Mouse (Mus musculus) limb, embryonic 14.5 days (tissue): ENCODE results near the gene Ndufa9. TPM values are rescaled to one million over a fixed set of nuclear protein-coding genes. Genes with fewer than 3 reads are reported as not detected.

Experiments
- ATAC-seq: fragments of 200-750 bp; cut with Nextera tagmentation; 2 replicates; pipeline ENCODE4 v1.8.0; 2017; ENCODE audit warnings: low read depth, moderate number of reproducible peaks, moderate TSS enrichment; ENCODE audit not compliant: low FRiP score
- DNase-seq: peaks from one replicate; pipeline ENCODE4 v3.0.0-alpha.2; 2015; ENCODE audit warnings: low spot score
- H3K27ac ChIP-seq: fragments of 300-500 bp; sonication (generic); replicated peaks from 2 replicates; pipeline ENCODE4 v1.5.1; 2014; ENCODE audit warnings: low read depth, mild to moderate bottlenecking, low read length, moderate library complexity, mixed read lengths
- H3K27me3 ChIP-seq: fragments of 300-500 bp; sonication (generic); 2 replicates; pipeline ENCODE4 v1.6.1; 2014; ENCODE audit warnings: low read length, mixed read lengths; ENCODE audit not compliant: control insufficient read depth, insufficient read depth
- H3K36me3 ChIP-seq: fragments of 300-500 bp; sonication (generic); 2 replicates; pipeline ENCODE4 v1.6.1; 2014; ENCODE audit warnings: mild to moderate bottlenecking, low read length, moderate library complexity, mixed read lengths; ENCODE audit not compliant: control insufficient read depth, insufficient read depth
- H3K4me1 ChIP-seq: fragments of 300-500 bp; sonication (generic); 2 replicates; pipeline ENCODE4 v1.6.1; 2014; ENCODE audit warnings: antibody characterized with exemption, low read length, mixed read lengths; ENCODE audit not compliant: control insufficient read depth, insufficient read depth
- H3K4me2 ChIP-seq: fragments of 300-500 bp; sonication (generic); replicated peaks from 2 replicates; pipeline ENCODE4 v1.6.1; 2014; ENCODE audit warnings: low read depth, mild to moderate bottlenecking, low read length, moderate library complexity; ENCODE audit not compliant: severe bottlenecking
- H3K4me3 ChIP-seq: fragments of 300-500 bp; sonication (generic); replicated peaks from 2 replicates; pipeline ENCODE4 v1.5.1; 2014; ENCODE audit warnings: low read length
- H3K9ac ChIP-seq: fragments of 300-500 bp; sonication (generic); 2 replicates; pipeline ENCODE4 v1.6.1; 2014; ENCODE audit warnings: mild to moderate bottlenecking, low read depth, low read length, moderate library complexity; ENCODE audit not compliant: severe bottlenecking
- H3K9me3 ChIP-seq: fragments of 300-500 bp; sonication (generic); 2 replicates; pipeline ENCODE4 v1.6.1; 2016; ENCODE audit warnings: low read length; ENCODE audit not compliant: control insufficient read depth
- POLR2A ChIP-seq: fragments of 200-500 bp; IDR thresholded peaks from 2 replicates; pipeline ENCODE4 v1.8.0; 2012; ENCODE audit warnings: inconsistent platforms, mild to moderate bottlenecking, moderate library complexity, borderline replicate concordance; ENCODE audit not compliant: insufficient read depth, insufficient read length; ENCODE audit errors: extremely low read depth
- WGBS: fragments of 180-500 bp; shearing (Covaris S2); extraction: QIAGEN DNeasy Blood & Tissue Kit; methylation state at CpG from one replicate; pipeline ENCODE4 v1.1.7; 2014; 5-methylcytosine and 5-hydroxymethylcytosine counted together
- polyA plus RNA-seq, 2 experiments: library from polyadenylated mRNA; depleted of rRNA in 1 of 2; stranded (reverse) in 1 of 2; unstranded in 1 of 2; fragments of >200 nt; fragmentation: Nextera tagmentation in 1 of 2; extraction: Ambion mirVana in 1 of 2; gene quantifications; 2 replicates each; pipeline versions ENCODE4 v1.2.1 to v1.2.3; 2012 to 2014

Gene Ndufa9
- 84.8 and 87.7 TPM in 2 replicates for polyA plus RNA-seq (2012; rRNA removed)
- 177 and 186 TPM in 2 replicates for polyA plus RNA-seq (2014; fragmentation: Nextera tagmentation; extraction: Ambion mirVana)

- Histone ChIP-seq H3K9me3 (no peaks in the 10 kb centered on the region), H3K4me2 (peak within 1 kb of the TSS; percentile 79), H3K27me3 (no peaks in the 10 kb centered on the region), H3K36me3 (peaks cover 8% of the 10 kb centered on the region; the same call in 1 of the 2 replicates), H3K4me1 (peaks cover 13% of the 10 kb centered on the region), H3K27ac (no peak within 1 kb of the TSS), H3K9ac (peak within 1 kb of the TSS; percentile 85), H3K4me3 (peak within 1 kb of the TSS; percentile 85)
- ATAC-seq (peak; percentile 92), DNase-seq (peak; percentile 91)
- TF ChIP-seq POLR2A, result peak; percentile 57; the same call in 1 of the 2 replicates
- WGBS, result 8% methylated on average over 46 of the region's 46 CpGs
These were observed at the start of gene Ndufa9 for GRCm38 (mm10) chr6:126848712-126849704. Gene Ndufa9, minus strand, starts transcription at chr6:126849136.

GRCm38 (mm10) chr6:126877118-126877517 lies 28.2 kb upstream of the Ndufa9 start:
- Histone ChIP-seq H3K9ac (no peak overlapping the region), H3K9me3 (no peaks in the 10 kb centered on the region), H3K36me3 (no peaks in the 10 kb centered on the region), H3K4me1 (no peaks in the 10 kb centered on the region), H3K4me3 (no peak overlapping the region), H3K27me3 (no peaks in the 10 kb centered on the region), H3K4me2 (no peak overlapping the region), H3K27ac (no peak overlapping the region)
- TF ChIP-seq POLR2A, result no peak
- DNase-seq, result no peak
- 73% methylated on average over 8 of the region's 8 CpGs for WGBS
- no peak for ATAC-seq

- ATAC-seq (no peak), DNase-seq (no peak)
- H3K4me1 ChIP-seq, result peaks cover 9% of the 10 kb centered on the region
- H3K9me3 ChIP-seq, result no peaks in the 10 kb centered on the region
- no peaks in the 10 kb centered on the region for H3K27me3 ChIP-seq
- no peak within 1 kb of the TSS for H3K27ac ChIP-seq
- no peak within 1 kb of the TSS for H3K9ac ChIP-seq
- H3K4me3 ChIP-seq, result no peak within 1 kb of the TSS
- H3K36me3 ChIP-seq, result no peaks in the 10 kb centered on the region
- H3K4me2 ChIP-seq, result no peak within 1 kb of the TSS
- no peak for TF ChIP-seq POLR2A
These were observed 3.9 kb upstream of the Ndufa9 start, which contains the start of gene Akap3 for GRCm38 (mm10) chr6:126852881-126853280. Gene Akap3, plus strand, starts transcription at chr6:126853098.

GRCm38 (mm10) chr6:126836628-126837027 lies 12.3 kb downstream of the Ndufa9 start:
- Histone ChIP-seq H3K9ac (no peak overlapping the region), H3K4me3 (no peak overlapping the region), H3K4me1 (no peaks in the 10 kb centered on the region), H3K9me3 (no peaks in the 10 kb centered on the region), H3K4me2 (no peak overlapping the region), H3K36me3 (peaks cover 92% of the 10 kb centered on the region), H3K27me3 (no peaks in the 10 kb centered on the region), H3K27ac (no peak overlapping the region)
- ATAC-seq (no peak), DNase-seq (no peak)
- no peak for TF ChIP-seq POLR2A
- WGBS, result 83% methylated on average over 8 of the region's 8 CpGs

GRCm38 (mm10) chr6:126823087-126823486 lies 25.8 kb downstream of the Ndufa9 start:
- no peak for DNase-seq
- no peaks in the 10 kb centered on the region for H3K9me3 ChIP-seq
- no peak overlapping the region for H3K27ac ChIP-seq
- H3K9ac ChIP-seq, result no peak overlapping the region
- no peak for TF ChIP-seq POLR2A
- 85% methylated on average over 3 of the region's 3 CpGs for WGBS
- H3K4me3 ChIP-seq, result no peak overlapping the region
- no peak overlapping the region for H3K4me2 ChIP-seq
- ATAC-seq, result no peak
- no peaks in the 10 kb centered on the region for H3K27me3 ChIP-seq
- no peaks in the 10 kb centered on the region for H3K4me1 ChIP-seq
- peaks cover 90% of the 10 kb centered on the region for H3K36me3 ChIP-seq
